ENCODE assay signal across 12 mouse cellular contexts in the genomic region with DNA sequence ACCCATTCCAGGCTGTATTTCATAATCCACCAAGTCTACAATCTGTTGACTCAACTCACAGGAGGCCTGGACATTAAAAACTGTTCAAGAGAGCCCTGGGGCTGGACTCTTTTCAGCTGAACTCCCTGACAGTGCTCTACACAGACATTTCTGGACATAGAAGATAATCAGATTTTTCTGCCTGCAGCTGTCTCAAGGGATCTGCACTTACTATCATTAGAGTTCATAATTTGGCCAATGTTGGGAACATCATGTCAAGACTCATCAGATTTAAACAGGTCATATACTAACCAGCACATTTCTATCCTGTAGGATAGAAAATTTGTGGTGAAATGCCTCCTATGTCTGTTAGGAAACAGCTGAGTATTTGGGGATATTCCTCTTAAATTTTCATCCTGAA.
"Had no signal": no experiment of that assay in that cellular context is flagged by ENCODE, and none has a peak within 500 bp of the region (broad histone marks: within the 10 kb centered on the region; RNA-seq: fewer than 3 reads in every experiment).

No protein-coding gene starts in this region.

- DNase-seq: retina, postnatal 1 day; right cerebral cortex, adult 18-20 months; right cerebral cortex, postnatal 14 days; right cerebral cortex, postnatal 25 days; right cerebral cortex, postnatal 4 days; spleen, adult 18-20 months; thymus, adult 18-20 months; thymus, adult 2 months; thymus, postnatal 14 days; thymus, postnatal 25 days; thymus, postnatal 36 days; thymus, postnatal 4 days had no signal
